Mouse (Mus musculus) urinary bladder, adult 2 months (tissue): ENCODE data around the gene Mon1a. TPM values are rescaled to one million over a fixed set of nuclear protein-coding genes. Genes with fewer than 3 reads are reported as not detected.

Experiments
- DNase-seq: peaks from one replicate; pipeline ENCODE4 v3.0.0; 2022; ENCODE audit warnings: low spot score
- polyA plus RNA-seq: library from polyadenylated mRNA; depleted of rRNA; stranded (reverse); fragments of >200 nt; gene quantifications from 2 replicates; pipeline ENCODE4 v1.2.3, GENCODE M21; 2012; rRNA removed

Mon1a gene
- 33.2 and 35.4 TPM in 2 replicates for polyA plus RNA-seq

DNA sequence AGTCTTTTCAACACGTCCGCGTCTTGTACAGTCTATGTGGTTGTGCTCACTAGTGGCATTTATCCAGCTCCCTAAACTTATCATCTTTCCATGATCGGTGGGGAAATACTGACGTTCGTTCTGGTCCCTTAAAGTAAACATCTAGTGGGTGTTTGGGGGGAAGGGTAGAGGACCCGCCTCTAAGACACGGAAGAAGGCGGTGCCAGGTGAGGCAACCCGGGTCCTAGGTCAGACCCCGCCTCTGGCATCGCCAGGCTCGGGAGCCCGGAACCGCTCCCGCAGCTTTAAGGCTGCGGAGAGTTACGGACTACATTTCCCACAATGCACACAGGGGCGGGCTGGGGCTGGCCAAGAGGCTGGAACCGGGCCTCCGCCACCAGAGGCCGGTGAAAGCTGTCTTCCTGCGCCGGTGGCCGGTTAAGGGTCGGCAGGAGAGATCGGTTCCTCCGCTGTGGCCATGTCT lies at the start of gene Mon1a:
TSS of gene Mon1a (plus strand) at position 348 of the 463 bp plus-strand sequence.
- peak; percentile 82 for DNase-seq

DNA sequence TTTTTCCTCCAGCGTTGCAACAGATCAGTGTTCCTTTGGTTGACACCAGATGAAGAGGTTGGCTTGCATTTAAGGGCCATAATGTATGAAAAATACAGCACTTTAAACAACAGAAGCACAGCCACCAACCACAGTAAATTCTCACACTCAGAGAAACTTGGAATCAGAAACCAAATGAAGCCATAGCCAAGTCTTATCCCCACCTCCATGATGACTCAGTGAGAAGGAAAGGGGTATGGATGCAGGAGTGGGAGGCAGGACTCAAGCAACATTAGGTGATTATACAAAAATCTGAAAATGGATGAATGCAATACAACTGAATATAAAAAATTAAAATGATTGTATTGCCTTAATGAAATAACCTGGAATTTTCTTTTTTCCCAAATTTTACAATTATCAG lies 49.1 kb upstream of the Mon1a start:
- no peak for DNase-seq

DNA sequence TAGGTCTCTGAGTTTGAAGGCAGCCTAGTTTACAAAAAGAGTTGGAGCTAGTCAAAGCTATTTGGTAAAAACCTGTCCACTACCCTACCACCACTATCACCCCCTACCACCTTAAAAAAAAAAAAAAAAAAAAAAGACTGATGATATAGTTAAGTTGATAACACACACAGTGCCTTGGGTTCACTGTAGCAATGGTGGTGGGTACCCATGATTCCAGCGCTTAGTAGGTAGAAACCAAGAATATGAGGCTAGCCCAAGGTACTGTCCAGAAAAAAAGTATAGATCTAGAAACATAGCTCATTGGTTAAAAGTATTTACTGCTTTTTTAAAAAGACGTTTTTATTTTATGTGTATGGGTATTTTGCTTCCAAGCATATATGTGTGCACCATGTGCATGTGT lies 45.2 kb upstream of the Mon1a start:
- DNase-seq, result no peak

DNA sequence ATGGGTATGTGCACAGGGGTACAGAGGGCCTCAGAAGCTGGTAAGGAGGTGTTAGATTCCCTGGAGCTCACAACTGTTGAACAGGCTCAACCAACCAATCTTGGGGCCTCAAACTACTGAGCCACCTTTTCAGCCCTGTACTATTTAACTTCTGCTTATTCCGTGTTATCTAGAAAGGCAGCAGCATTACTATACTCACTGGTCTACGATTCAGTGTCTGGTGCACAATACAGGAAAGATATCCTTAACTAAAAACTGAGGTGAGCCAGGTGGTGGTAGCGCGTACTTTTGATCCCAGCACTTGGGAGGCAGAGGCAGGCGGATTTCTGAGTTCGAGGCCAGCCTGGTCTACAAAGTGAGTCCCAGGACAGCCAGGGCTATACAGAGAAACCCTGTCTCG lies 39.0 kb upstream of the Mon1a start:
- DNase-seq, result no peak

DNA sequence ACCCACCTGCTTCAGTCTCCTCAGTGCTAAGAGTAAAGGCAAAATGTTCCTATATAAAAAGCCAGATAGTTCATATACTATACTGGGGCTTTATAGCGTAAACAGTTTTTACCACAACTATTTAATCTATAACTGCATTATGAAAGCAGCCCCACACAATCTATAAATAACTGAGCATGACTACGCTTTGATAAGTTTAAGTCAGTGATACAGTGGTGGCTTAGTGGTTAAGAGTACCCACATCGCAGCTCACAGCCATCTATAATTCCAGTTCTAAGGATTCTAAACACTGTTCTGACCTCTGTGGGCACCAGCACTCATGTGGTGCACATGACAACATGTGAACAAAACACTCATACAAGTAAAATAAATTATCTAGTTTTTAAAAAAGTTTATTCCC lies 29.6 kb upstream of the Mon1a start:
- DNase-seq, result no peak

DNA sequence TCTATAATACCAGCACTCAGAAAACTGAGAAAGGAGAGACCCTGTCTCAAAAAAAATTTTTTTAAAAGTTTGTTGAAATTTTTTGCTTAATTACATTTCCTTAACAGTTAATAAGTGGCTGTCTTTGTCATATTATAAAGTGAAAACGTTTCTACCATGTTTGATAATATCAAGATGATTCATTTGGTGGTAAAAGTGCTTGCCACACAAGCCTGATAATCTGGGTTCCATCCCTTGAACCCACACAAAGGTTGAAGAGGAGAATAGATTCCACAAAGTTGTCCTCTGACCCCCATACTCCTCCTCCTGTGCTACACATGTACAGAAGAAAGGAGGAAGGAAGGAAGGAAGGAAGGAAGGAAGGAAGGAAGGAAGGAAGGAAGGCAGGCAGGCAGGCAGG lies 23.5 kb upstream of the Mon1a start:
- no peak for DNase-seq

DNA sequence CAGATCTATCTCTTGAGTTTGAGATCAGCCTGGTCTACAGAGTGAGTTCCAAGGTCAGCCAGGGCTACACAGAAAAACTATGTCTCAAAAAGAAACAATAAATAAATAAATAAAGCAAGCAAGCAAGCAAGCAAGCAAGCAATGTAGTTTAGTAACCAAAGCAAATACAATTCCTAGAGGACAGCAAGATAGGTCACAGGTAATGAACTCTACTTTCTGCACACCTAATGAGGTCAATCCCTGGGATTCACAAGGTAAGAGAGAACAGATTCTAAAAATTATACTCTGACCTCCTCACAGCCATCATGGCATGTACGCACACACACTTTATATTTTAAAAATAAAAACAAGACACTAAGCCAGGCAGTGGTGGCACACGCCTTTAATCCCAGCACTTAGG lies 21.9 kb upstream of the Mon1a start:
- DNase-seq, result no peak

DNA sequence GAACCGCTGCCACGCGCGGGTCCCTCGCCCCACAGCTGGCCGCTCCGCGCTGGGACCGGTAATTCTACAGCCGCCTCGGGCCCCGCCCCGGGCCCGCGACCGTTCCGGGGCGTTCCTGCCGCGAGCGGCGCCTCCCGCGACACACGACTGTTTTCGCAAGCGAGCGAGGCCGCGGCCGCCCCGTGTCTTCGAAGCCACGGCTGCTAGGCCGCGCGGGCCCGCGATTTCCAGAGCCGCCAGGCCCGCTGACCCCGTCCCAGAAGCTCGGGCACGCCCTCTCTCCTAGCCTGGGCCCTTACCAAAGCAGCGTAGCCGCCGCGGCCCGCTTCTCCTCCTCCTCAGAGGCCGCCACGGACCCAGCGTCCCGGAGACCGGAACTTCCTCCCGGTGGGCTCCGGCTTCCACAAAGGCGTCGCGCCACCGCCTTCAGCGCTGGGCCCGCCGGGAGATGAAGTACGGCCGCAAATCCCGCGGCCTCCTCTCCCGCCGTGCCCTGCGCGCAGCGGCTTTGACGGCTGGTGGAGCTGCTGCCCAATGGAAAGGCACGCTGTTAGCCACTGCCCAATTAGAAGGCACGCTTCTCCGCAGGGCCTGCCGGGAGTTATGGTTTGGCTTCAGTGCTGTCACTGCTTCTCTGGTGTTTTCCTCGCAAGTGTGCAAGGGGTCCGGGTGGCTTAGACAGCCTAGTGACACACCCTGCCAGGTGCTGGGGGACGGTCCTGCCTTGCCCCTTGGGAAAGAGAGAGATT lies 15.4 kb upstream of the Mon1a start:
- DNase-seq, result peak; percentile 92

DNA sequence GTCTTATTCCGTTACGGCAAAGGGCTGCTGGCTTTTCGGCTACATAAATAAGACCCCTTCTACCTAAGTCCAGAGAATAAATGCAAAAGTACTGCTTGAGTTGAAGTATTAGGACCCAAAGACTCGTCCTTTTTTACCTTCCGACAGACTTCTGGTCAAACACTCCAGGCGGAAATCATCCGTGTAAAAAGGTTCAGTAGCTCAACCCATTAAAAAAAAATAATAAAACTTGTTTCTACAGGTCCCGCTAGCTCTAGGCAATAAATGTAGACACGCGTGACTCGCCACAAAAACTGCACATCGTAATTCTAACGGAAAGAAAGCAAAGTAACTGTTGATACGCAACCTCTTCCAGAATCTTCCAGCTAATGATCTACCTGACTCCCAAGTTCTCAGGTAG lies 14.8 kb upstream of the Mon1a start, which contains the start of gene Rbm6:
TSS of gene Rbm6 (minus strand) at position 101 of the 400 bp plus-strand sequence.
- no peak for DNase-seq

DNA sequence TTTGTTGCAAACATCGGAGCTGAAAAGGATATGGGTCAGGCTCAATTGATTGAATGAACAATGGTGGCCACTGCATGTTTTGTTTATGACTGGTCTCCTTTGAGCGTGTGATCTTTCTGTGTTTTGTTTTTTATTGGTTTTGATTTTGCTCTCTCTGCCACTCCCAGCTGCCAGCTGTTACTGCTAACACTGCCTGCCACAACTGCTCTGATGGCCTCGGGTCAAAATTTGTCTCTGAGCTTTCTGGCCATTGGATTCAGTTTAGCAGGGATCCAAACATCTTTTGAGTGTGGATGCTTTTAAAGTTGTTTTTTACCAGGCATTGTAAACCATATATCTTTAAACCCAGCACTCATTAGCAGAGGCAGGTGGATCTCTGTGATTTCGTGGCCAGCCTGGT lies 7.5 kb upstream of the Mon1a start:
- DNase-seq, result no peak

DNA sequence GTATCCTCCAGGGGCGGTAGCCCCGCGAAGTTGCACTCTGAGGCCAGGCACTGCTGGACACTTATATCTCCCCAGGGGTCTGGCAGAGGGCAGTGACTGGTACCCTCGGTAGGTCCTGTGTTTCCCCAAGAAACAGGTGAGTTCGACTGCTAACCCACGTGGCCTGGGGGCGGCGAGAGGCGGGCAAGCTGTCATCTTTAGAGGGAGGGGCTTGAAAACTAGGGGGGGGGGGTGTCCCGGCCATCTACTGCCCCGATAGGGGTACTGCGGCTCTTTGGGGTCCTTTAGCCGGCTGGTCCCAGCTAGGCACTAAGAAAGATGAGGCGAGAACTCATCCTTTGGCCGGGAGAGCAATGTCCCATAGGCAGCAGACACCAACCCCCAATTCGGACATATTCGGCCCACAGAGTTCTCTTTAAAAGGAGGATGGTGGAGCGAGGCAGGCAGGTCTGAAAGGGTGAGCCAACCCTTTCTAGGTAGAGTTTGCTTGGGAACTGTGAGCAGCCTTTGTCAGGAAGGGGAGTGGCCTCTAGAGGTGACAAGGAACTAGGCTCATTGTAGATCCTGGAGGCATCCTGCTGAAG lies 408 bp downstream of the Mon1a start:
- peak; percentile 36 for DNase-seq

DNA sequence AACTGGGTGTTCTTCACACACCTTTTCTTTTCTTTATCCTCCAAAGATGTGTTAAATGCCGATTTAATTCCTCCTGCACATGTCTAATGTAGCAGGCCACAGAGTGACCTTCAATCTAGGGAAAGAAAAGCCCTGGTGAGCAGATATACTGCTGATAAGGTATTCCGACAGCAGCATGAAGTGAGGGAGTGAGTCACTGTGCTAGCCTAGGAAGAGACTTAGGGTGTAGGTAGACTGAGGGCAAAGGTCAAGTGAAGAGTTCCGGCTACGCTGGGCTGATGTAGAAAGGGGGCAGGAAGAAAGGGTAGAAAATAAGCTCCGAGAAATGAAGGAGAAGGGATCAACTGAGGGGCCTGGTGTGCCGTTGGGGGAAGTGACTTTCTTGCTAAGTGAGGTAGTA lies 2.3 kb downstream of the Mon1a start:
- no peak for DNase-seq

DNA sequence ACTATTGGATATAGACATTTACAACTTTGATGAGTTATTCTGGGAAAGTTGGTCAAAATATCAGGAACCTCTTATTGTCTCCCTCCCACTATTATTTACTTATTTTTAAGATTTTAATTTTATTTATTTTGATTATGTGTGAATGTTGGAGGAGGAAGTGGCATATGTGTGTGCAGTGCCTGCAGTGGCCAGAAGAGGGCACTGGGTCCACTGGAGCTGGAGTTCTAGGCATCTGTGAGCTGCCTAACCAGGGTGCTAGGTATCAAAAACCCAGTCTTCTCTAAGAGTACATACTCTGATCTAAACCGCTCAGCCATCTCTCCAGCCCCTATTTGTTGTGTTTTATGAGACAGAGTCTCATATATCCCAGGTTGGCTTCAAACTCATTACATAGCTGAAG lies 3.1 kb downstream of the Mon1a start:
- DNase-seq, result no peak

DNA sequence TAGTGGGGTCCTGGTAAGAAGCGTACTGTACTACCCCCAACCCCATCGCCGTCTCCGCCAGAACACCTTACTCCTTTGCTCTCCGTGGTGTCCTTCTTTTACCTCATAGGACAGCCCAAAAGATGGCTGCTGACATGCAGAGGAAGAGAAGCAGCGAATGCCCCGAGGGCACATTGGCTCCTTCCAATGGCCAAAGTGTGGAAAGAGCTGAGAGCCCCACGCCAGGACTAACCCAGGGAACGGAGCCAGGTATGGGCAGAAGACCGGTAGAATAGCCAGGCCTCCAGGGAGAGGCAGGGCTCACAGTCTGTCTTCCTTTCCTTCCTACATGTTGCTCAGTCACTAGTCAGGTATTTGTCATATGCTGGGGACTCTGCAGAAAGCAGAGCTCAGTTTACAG lies 10.6 kb downstream of the Mon1a start:
- DNase-seq, result no peak

DNA sequence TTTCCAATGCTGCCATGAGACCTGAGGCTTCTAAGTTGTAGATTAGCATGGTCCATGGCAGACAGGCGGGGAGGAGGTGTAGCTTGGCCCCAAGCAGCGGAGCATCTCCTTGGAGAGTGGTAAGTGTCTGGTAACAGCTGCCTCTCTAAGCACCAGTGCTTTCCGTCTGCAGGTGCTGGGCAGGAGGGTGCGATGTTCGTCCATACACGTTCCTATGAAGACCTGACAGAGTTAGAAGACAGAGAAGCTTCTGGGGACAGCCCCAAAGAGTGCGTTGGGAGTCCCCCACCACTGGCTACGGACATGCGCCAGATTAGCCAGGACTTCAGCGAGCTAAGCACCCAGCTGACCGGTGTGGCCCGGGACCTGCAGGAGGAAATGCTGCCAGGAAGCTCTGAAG lies 11.9 kb downstream of the Mon1a start:
- DNase-seq, result no peak

DNA sequence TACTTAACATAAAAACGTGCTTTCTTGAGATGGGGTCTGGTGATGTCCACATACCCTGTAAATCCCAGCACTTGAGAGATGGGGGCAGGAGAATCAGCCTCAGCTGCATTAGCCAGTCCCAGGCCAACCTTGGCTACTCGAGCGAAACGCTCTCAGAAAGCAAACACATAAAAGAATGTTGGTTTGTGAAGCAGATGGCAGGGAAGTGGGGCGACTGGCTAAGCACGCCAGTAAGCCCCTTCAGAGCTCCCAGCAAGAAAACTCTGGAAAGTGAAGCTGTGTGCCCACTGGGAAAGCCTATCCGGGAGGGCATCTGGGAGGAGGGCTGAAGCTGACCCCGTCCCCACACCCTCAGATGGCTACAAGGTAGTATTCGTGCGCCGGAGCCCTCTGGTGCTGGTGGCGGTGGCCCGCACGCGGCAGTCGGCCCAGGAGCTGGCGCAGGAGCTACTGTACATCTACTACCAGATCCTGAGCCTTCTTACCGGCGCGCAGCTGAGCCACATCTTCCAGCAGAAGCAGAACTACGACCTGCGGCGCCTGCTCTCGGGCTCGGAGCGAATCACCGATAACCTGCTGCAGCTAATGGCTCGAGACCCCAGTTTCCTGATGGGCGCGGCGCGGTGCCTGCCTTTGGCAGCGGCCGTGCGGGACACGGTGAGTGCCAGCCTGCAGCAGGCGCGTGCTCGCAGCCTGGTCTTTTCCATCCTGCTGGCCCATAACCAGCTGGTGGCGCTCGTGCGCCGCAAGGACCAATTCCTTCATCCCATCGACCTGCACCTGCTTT lies 13.1 kb downstream of the Mon1a start:
- no peak for DNase-seq

DNA sequence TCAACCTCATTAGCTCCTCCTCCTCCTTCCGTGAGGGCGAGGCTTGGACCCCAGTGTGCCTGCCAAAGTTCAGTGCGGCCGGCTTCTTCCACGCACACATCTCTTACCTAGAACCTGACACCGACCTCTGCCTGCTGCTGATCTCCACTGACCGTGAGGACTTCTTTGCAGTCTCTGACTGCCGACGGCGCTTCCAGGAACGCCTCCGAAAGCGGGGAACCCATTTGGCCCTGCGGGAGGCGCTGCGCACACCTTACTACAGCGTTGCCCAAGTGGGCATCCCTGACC lies 13.6 kb downstream of the Mon1a start:
- DNase-seq, result no peak

DNA sequence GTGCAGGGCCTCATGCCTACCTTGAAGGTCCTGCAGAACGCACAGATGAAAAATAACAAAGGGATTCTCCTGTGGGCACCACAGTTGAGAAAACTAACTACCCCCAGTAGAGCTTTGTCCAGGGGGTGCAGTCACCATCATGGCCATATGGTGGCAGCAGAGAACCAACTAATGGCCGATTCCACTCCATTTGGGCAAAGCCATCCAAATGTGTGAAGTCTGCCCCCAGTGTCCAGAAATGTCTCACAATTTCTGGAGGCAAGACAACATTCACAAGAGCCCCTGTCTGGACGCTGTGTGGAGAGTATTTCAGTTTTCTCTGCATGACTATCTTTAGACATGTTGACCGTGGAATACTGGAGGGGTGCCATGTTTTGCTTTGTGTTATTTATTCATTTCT lies 16.8 kb downstream of the Mon1a start:
- DNase-seq, result peak; percentile 73

DNA sequence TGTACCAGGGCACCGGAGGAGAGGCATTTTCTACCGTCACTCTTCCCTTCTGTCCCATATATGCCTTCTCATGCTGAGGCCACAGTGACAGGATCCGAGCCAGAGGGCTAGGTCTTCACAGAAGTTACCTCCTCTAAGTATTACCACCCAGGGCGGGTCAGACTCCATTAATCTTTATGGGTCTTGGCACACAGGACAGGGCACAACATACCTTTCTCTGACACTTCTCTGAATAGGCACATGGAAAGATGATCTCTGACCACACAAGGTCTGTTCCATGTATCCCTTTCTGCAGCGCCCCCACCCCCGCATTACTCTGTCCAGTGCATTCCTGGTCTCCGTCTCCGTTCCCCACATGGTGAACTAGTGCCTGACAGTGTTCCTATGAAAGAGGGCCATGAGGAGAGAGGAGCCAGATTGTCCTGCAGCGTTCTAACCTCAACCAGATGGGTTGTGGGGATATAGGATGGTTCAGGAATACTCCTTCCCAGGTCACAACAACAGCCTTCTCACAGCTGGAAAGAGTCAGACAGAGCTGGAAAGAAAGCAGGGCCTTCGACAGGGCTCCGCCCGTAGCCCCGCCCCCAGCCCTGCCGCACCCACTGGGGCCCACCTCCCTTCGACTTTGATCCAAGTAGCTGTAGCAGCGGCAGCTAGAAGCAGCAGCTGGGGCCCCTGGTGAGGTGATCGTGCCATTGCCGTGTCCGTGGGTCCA lies 18.5 kb downstream of the Mon1a start, which contains the start of gene Mst1r:
TSS of gene Mst1r (plus strand) at position 622 of the 715 bp plus-strand sequence.
- DNase-seq, result peak; percentile 76

DNA sequence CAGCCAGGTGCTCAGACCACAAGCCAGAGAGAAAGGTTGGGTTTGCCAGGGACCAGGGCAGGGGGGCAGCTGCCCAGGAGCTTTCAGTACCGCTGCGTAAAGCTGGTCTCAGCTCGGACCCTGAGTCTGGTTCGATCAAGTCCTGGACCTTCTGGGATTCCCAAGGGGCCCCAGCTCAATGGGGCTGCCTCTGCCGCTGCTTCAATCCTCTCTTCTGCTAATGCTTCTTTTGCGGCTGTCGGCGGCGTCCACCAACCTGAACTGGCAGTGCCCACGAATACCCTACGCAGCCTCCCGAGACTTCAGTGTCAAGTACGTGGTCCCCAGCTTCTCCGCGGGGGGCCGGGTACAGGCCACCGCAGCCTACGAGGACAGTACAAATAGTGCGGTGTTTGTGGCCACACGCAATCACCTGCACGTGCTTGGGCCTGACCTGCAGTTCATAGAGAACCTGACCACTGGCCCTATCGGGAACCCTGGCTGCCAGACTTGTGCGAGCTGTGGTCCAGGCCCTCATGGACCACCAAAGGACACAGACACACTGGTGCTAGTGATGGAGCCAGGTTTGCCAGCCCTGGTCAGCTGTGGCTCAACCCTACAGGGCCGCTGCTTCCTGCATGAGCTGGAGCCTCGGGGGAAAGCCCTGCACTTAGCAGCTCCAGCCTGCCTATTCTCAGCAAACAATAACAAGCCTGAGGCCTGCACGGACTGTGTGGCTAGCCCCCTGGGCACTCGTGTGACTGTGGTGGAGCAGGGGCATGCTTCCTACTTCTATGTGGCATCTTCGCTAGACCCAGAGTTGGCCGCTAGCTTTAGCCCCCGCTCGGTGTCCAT lies 19.2 kb downstream of the Mon1a start:
- DNase-seq, result peak; percentile 42

DNA sequence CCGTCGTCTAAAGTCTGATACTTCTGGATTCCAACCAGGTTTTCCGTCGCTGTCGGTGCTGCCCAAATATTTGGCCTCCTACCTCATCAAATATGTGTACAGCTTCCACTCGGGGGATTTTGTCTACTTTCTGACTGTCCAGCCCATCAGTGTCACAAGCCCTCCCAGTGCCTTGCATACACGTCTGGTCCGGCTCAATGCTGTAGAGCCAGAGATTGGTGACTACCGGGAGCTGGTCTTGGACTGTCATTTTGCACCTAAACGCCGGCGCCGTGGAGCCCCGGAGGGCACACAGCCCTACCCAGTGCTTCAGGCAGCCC lies 19.8 kb downstream of the Mon1a start:
- no peak for DNase-seq
